Mouse (Mus musculus): ENCODE measurements at regions not wholly inside any gene's neighbourhood (a gene's known extent, or its start where the extent isn't known, plus 50 kb on each side); places are given as distances from the start of the nearest gene placed in this dataset.

DNA sequence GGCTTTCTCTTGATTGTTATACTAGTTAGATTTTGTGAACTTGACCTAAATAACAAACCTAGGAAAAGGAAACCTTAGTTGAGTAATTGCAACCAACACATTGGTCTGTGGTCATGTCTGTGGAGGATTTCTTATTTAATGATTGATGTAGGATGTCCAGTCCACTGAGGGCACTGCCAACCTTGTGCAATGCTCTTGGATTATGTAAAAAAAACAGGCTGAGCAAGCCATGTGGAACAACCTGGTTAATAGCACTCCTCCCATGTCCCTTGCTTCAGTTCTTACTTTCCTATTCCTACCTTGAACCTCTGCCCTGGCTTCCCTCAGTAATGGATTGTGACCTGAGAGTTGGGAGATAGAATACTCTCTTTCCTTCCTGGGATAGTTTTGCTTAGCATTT is 312.0 kb upstream of the Pappa start:
- DNase-seq (ENCODE audit: low spot score in 2 of 2) = no peak

DNA sequence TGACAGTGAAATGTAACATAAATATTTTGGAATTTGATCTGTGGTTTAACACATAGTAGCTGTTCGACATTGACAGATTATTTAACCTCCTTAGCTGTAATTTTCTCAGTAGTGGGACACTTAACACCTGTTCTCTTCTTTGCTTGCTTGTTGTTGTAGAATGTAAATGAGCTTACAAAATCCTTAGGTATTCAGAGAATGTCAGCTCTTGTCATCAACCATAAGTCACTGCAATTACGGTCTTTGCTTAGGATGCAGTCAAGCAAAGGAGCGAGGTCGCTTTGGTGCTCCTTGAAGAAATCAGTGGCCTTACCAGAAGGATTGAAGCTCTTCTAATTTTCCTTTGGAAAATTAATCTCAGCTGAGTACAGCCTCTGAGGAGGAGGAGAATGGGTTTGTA is 311.2 kb upstream of the Pappa start:
- no peak for DNase-seq (ENCODE audit: low spot score in 2 of 2)

DNA sequence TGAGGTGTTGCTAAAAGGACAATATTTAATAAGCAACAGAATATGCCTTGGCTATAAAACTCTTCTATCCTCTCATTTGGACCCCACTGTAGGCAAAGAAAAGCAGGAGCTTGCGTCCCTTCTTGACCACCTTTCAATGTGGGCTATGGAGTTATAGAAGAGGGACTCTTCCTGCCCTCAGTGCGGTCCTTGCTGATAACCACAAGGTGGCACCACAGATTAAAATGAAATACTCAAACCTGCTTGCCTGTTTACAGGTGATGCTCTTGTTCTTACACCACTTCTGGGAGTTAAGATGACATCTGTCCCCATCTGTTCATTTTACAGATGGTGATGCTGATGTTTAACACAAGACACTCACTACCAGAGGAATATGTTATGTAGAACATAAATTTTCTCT is 291.1 kb upstream of the Pappa start:
- DNase-seq (ENCODE audit: low spot score in 2 of 2) = no peak

DNA sequence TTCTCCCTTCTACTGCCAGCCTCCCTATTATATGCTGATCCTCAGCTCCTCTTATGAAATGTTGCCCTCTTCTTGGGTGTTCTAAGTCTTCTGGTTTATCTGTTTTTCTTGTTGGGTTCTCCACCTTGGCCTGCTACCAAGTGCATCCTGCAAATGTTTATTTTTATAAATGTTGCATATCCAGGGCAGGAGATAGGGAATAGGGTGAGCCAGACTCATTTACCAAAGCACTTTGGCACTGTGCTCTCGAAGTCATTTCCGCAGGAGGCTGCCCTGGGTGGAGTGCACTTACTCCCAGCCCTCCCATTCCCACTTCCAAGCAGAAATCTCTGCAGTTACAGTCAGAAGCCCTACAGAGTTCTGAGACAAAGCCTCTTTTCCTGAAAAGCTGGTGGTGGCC is 249.5 kb upstream of the Pappa start:
- no peak for DNase-seq (ENCODE audit: low spot score in 2 of 2)

DNA sequence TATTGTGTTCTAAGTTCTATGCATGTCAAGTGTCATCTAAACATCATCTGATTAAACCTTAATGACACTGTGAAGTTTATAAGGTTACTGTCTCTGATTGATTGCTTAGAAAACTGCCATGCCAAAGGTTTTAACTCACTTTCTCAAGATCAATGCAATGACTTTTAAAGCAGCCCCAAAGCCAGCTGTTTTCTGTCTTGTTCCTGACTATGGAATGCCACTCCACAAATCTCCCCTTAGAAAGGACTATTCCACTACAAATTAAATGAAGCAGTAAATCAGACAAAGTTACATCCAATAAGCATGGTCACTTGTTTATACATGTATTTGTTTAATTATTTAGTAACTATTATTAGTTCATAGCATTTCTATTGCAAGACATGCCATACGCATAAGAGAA is 247.1 kb upstream of the Pappa start:
- DNase-seq (ENCODE audit: low spot score in 2 of 2) = no peak

DNA sequence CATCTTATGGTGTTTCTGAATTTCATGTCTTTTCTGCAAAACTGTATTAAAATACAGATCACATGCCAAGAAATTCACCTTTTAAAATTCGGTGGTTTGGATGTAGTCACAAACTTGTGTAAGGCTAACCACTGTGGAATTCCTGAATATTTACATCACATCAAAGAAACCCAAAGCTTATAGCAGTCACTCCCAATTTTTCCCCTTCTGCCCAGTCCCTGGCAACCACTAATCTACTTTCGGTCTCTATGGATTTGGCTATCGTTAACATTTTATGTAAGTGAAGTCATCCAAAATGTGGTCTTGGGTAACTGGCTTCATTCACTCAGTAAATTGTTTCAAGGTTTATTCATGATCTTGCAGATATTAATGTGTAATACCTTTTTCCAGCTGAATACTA is 226.0 kb upstream of the Pappa start:
- no peak for DNase-seq (ENCODE audit: low spot score in 2 of 2)

DNA sequence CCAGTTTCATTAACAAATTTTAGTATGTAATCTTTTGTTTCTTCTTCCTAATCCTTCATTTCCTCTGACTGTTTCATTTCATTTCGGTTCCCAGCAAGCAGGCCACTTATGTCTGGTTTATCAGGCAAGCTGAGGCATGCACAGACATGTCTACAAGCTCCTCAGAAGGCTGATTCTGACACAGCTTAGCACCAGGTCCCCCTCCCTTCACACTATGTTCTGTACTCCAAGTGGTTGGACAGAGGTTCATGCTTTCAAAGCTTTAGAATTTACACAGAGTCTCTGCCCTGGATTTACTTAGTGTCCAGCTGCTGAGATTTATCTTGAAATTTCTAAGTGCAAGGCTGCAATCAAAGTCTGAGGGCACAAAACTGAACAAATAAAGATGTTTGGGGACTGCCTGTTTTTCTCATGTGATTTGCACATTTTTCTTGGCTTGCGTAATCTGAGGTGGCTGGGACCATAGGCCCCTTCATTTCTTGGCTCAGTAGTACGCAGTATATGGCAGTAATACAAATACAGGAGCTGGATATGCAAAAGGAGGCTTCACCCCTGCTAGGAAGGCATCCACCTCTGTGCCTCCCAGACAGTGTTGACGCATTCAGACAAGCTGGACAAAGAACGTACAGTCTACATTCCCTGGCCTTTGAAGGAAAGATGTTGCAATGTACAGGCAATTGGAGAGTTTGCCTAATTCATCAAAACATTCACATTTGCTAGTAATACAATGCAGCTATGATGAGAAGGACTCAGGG is 222.7 kb upstream of the Pappa start:
- no peak for DNase-seq (ENCODE audit: low spot score in 2 of 2)

DNA sequence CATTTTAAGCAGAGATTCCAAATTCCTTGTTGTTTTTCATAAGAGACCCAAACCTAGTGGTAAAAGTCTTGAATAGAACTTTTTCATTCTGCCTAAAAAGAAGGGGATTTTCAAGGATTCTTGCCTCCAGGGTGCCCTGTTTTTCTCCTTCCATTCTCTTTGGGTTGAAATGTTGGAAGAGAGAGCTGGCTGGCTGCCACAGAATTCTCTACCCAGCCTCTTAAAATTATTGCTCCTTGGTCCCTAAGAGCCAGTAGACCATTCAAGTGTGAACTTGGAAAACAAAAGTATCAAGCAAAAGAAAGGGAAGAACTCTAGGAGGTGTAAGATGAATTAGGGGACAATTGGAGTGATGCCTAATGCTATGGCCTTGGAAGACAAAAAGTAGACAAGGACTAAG is 200.2 kb upstream of the Pappa start:
- no peak for DNase-seq (ENCODE audit: low spot score in 2 of 2)

DNA sequence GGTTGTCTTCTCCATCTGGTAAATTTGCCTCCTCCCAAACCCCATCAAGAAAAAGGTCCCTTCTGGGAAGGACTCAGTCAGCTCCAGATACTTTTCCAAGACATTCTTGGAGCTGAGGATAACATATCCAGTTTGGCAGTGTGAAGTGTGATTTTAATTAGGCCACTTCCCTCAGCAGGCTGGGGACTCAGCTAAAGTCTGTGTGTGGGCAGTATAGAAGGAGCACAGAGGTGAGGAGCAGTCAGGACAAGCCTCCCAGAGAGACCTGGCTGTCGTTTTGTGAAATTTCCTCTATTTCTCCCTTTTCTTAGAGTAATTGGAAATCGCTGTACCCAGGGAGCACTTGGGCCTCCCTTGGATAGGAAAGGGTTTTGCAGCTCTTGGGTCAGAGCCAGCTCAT is 195.4 kb upstream of the Pappa start:
- no peak for DNase-seq (ENCODE audit: low spot score in 2 of 2)

DNA sequence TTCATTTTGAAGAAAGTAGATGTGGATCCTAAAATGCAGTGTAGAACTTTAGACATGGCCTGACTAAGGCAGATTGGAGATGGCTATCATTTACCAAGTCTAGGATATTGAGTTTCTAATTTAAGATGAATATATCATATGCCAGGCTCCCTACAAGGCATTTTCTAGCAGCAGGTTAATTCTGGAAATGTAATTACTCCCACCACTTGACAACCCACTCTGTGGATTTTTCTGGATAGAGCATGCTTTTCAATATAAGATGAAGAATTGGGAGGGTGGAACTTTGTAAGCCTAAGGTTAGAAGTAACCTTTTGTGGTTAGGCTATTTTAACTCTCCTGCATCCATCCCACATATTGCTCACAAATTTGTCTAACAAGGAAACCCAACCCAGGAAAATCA is 178.4 kb upstream of the Pappa start:
- no peak for DNase-seq (ENCODE audit: low spot score in 2 of 2)

DNA sequence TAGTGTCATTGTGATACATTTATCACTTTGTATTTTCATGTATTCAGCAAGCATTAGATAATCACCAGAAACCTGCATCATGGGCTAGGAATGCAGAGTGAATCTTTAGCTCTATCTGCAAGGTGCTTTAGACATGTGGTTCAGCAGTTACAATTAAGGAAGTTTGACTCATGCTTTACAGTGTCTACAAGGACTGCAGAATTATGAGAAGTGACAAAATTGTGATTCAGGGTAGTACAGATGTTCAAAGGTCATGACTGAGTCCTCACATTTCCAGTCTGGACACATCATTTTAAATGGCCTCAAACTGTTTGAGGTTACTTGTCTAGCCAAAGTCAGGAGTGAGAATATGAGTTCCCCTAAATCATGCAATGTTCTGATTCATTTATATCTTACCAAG is 171.3 kb upstream of the Pappa start:
- no peak for DNase-seq (ENCODE audit: low spot score in 2 of 2)

DNA sequence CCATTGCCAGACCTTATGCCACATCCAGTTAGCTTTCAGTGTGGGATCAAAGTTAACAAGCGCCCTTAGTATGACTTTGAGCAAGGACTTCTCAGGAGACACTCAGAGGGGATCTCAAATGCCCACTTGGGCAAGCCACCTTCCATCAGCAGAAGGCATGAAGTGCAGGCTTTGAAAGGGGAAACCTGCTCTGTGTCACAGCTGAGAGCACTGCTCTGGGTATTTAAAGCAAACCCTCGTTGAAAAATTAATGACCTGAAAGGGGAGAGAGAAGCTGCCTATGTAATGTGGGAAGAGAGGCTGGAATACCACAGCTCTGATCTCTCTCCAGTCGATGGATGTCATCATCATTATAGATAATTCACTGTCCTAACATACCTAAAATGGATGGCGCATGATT is 165.1 kb upstream of the Pappa start:
- no peak for DNase-seq (ENCODE audit: low spot score in 2 of 2)

DNA sequence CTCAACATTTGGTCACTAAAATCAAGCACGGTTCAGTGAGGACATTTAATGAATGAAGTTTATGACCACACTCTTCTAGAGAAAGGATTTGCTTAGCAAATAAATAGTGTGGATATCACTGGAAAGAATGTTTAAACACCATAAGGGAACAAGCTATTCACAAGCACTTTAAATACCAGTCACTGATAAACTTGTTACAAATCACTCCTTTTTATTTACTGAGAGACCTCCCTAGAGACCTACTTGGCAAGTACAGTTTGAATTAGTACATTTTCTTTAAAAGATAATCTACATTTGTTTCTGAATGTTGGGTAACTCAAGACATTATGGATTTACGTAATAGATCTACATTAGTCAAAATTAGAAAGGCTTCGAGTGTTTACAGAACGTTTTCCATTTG is 162.2 kb upstream of the Pappa start:
- no peak for DNase-seq (ENCODE audit: low spot score in 2 of 2)

Measured in frontal cortex, postnatal 25 days (tissue).